19 mouse cellular contexts compared by ENCODE assay signal in the genomic region with DNA sequence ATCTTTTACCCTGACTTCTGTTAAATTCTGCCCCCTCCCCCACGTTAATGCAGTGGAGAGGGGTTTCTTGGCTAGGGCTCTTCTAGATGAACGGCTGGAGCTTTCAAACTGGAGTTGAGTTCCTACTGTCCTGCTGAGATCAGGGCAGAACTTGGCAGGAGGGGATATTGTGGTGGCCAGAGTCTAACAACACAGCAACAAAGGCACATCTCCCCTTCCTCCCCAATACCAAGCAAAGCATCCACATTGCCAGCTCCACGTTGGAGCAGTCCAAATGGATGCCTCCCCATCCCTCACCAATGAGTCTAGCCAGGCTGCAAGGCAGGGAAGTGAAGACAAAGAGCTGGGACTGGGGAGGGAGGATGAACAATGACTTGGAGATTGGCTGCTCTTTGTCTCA.
"Had no signal": no experiment of that assay in that cellular context is flagged by ENCODE, and none has a peak within 500 bp of the region (broad histone marks: within the 10 kb centered on the region; RNA-seq: fewer than 3 reads in every experiment).

No protein-coding gene starts in this region.

- H3K4me1 ChIP-seq: kidney, embryonic 15.5 days; limb, embryonic 10.5 days; limb, embryonic 13.5 days; liver, embryonic 12.5 days; liver, embryonic 15.5 days; lung, embryonic 15.5 days; midbrain, embryonic 10.5 days had no signal

- H3K4me2 ChIP-seq: kidney, embryonic 15.5 days; limb, embryonic 13.5 days; liver, embryonic 12.5 days; liver, embryonic 15.5 days; lung, embryonic 15.5 days had no signal

- H3K36me3 ChIP-seq: kidney, embryonic 15.5 days; limb, embryonic 10.5 days; limb, embryonic 13.5 days; liver, embryonic 12.5 days; liver, embryonic 15.5 days; lung, embryonic 15.5 days; midbrain, embryonic 10.5 days had no signal

- H3K9ac ChIP-seq: kidney, embryonic 15.5 days; limb, embryonic 13.5 days; liver, embryonic 12.5 days; liver, embryonic 15.5 days; lung, embryonic 15.5 days had no signal

- H3K4me3 ChIP-seq: kidney, embryonic 15.5 days; limb, embryonic 10.5 days; limb, embryonic 13.5 days; liver, embryonic 12.5 days; liver, embryonic 15.5 days; lung, embryonic 15.5 days; megakaryocyte, embryonic 14.5 days; midbrain, embryonic 10.5 days had no signal

- H3K27me3 ChIP-seq: kidney, embryonic 15.5 days; limb, embryonic 13.5 days; liver, embryonic 12.5 days; liver, embryonic 15.5 days; lung, embryonic 15.5 days had no signal

- ATAC-seq: liver, embryonic 12.5 days; midbrain, embryonic 16.5 days had no signal

- DNase-seq: kidney, adult 8-10 months; kidney, postnatal 10 days; kidney, postnatal 36 days; layer of hippocampus, postnatal 36 days; liver; lung, adult 18-20 months; lung, postnatal 10 days; lung, postnatal 36 days; thymus, adult 18-20 months; thymus, postnatal 36 days had no signal

- H3K27ac ChIP-seq: kidney, embryonic 15.5 days; limb, embryonic 10.5 days; limb, embryonic 13.5 days; liver, embryonic 12.5 days; liver, embryonic 15.5 days; lung, embryonic 15.5 days; midbrain, embryonic 10.5 days had no signal

- H3K9me3 ChIP-seq: kidney, embryonic 15.5 days; limb, embryonic 10.5 days; limb, embryonic 13.5 days; liver, embryonic 12.5 days; liver, embryonic 15.5 days; lung, embryonic 15.5 days; midbrain, embryonic 10.5 days had no signal
